Mouse (Mus musculus): ENCODE results near the gene Trp53rkb.

Gene Trp53rkb

DNA sequence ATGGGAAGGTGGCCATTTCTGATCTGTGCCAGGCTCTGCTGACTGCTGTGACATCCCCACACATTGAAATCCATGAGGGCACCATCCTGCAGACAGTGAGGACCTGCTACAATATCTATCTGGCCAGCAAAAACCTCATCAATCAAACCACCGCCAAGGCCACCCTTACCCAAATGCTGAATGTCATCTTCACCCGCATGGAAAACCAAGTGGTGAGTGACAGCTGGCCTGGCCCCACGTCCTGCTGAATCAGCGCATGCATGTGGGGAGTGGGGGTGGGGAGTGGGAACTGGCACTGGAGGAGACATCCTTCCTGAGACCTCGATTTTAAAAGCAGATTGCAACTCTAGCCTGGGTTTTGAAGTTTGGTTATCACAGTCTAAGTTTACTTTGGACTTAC is 43.2 kb downstream of the Trp53rkb start:
- no peak for DNase-seq

GRCm38 (mm10) chr2:166841813-166842212 is 49.5 kb downstream of the Trp53rkb start:
- no peak for DNase-seq

Measured in right cerebral cortex, postnatal 14 days (tissue).